Mouse (Mus musculus) bone marrow, adult 2 months (tissue): Measurements from ENCODE around the gene Ptpra.

Experiments used
- CTCF ChIP-seq: fragments of 200-500 bp; IDR thresholded peaks from 2 replicates; pipeline ENCODE4 v1.5.1; 2011; ENCODE audit warnings: low read length, control low read depth; ENCODE audit not compliant: control insufficient read depth, insufficient read depth
- POLR2A ChIP-seq: fragments of 200-500 bp; IDR thresholded peaks from 2 replicates; pipeline ENCODE4 v1.6.1; 2011; ENCODE audit warnings: low read depth, mild to moderate bottlenecking, control low read depth, low read length, borderline replicate concordance; ENCODE audit not compliant: control insufficient read depth

- TF ChIP-seq CTCF: peak; percentile 45
- peak; percentile 67; the same call in 1 of the 2 replicates for TF ChIP-seq POLR2A
Measured at GRCm38 (mm10) chr2:130424126-130424853, 25.8 kb upstream of the Ptpra start, which contains the start of the genes Vps16 and Pced1a.
